Mouse (Mus musculus) neutrophil, adult 5-6 weeks (primary cell): ENCODE results near the gene Gm12248. TPM values are rescaled to one million over a fixed set of nuclear protein-coding genes. Genes with fewer than 3 reads are reported as not detected.

ENCODE experiments used
- total RNA-seq: library from RNA; stranded (forward); fragments of 200-1000 nt; gene quantifications from 2 replicates; pipeline ENCODE4 v1.2.3, GENCODE M21; 2017

Gene Gm12248
- total RNA-seq, 1 experiment from 2014 or later: not detected

Other genes with a start within 250 kb of the Gm12248 start
- gene Larp1, start 84.1 kb downstream of the Gm12248 start, total RNA-seq: 37.7 and 42.5 TPM in 2 replicates
- gene Cnot8, start 11.0 kb upstream of the Gm12248 start, total RNA-seq: 63.9 and 75.6 TPM in 2 replicates
- 10.5 and 10.9 TPM in 2 replicates for gene Gemin5, start 75.4 kb upstream of the Gm12248 start, total RNA-seq
- gene Mrpl22, start 78.5 kb upstream of the Gm12248 start, total RNA-seq: 14.1 and 25.3 TPM in 2 replicates
- gene Igtp, start 106.4 kb upstream of the Gm12248 start, total RNA-seq: 43.5 and 46.2 TPM in 2 replicates
- gene Irgm2, start 106.5 kb upstream of the Gm12248 start, total RNA-seq: 53.7 and 66.7 TPM in 2 replicates
- 0.98 TPM in 1 of 2 replicates, not detected in the other for gene 4930438A08Rik, start 181.7 kb upstream of the Gm12248 start, total RNA-seq
- 18.3 and 21.7 TPM in 2 replicates for gene Zfp692, start 213.9 kb upstream of the Gm12248 start, total RNA-seq
- 27.3 and 36.1 TPM in 2 replicates for gene Zfp672, start 237.2 kb upstream of the Gm12248 start, total RNA-seq
- 20.5 and 34.0 TPM in 2 replicates for gene Sh3bp5l, start 237.6 kb upstream of the Gm12248 start, total RNA-seq